Mouse (Mus musculus) stomach, embryonic 15.5 days (tissue): Measurements from ENCODE around the gene Lrp2bp. TPM values are rescaled to one million over a fixed set of nuclear protein-coding genes. Genes with fewer than 3 reads are reported as not detected.

Experiments
- ATAC-seq: fragments of 200-750 bp; cut with Nextera tagmentation; 2 replicates; pipeline ENCODE4 v1.8.0; 2017; ENCODE audit warnings: low read depth, moderate number of reproducible peaks, moderate TSS enrichment; ENCODE audit not compliant: insufficient read depth, low FRiP score
- H3K27ac ChIP-seq: fragments of 300-500 bp; sonication (generic); 2 replicates; pipeline ENCODE4 v1.5.1; 2015; ENCODE audit warnings: mild to moderate bottlenecking, inconsistent platforms
- H3K27me3 ChIP-seq: fragments of 300-500 bp; sonication (generic); replicated peaks from 2 replicates; pipeline ENCODE4 v1.6.1; 2015; ENCODE audit warnings: inconsistent platforms
- H3K36me3 ChIP-seq: fragments of 300-500 bp; sonication (generic); 2 replicates; pipeline ENCODE4 v1.6.1; 2015; ENCODE audit warnings: inconsistent platforms
- H3K4me1 ChIP-seq: fragments of 300-500 bp; sonication (generic); 2 replicates; pipeline ENCODE4 v1.6.1; 2015; ENCODE audit warnings: inconsistent platforms
- H3K4me2 ChIP-seq: fragments of 300-500 bp; sonication (generic); 2 replicates; pipeline ENCODE4 v1.6.1; 2015; ENCODE audit warnings: mild to moderate bottlenecking, inconsistent platforms
- H3K4me3 ChIP-seq: fragments of 300-500 bp; sonication (generic); replicated peaks from 2 replicates; pipeline ENCODE4 v1.5.1; 2015; ENCODE audit warnings: inconsistent platforms
- H3K9ac ChIP-seq: fragments of 300-500 bp; sonication (generic); 2 replicates; pipeline ENCODE4 v1.6.1; 2015; ENCODE audit warnings: inconsistent platforms
- H3K9me3 ChIP-seq: fragments of 300-500 bp; sonication (generic); 2 replicates; pipeline ENCODE4 v1.6.1; 2016; ENCODE audit warnings: inconsistent platforms
- WGBS: fragments of 180-500 bp; shearing (Covaris S2); methylation state at CpG from one replicate; pipeline ENCODE4 v1.1.7; 2015; 5-methylcytosine and 5-hydroxymethylcytosine counted together
- polyA plus RNA-seq: library from polyadenylated mRNA; unstranded; fragments of >200 nt; fragmentation: Nextera tagmentation; extraction: Ambion mirVana; gene quantifications from 2 replicates; pipeline ENCODE4 v1.2.1, GENCODE M21; 2015

Gene Lrp2bp
- polyA plus RNA-seq, 1 experiment from 2014 or later = 0.50 TPM

- Histone ChIP-seq H3K4me2 (peak overlapping the region; percentile 42), H3K4me3 (no peak overlapping the region), H3K27me3 (no peaks in the 10 kb centered on the region), H3K9ac (no peak overlapping the region), H3K9me3 (no peaks in the 10 kb centered on the region), H3K27ac (no peak overlapping the region), H3K36me3 (peaks cover 17% of the 10 kb centered on the region), H3K4me1 (peaks cover 4% of the 10 kb centered on the region; the same call in 1 of the 2 replicates)
- ATAC-seq = no peak
- WGBS = 73% methylated on average over 2 of the region's 2 CpGs
These were observed 875 bp upstream of the Lrp2bp start for GRCm38 (mm10) chr8:45998228-45998627.

DNA sequence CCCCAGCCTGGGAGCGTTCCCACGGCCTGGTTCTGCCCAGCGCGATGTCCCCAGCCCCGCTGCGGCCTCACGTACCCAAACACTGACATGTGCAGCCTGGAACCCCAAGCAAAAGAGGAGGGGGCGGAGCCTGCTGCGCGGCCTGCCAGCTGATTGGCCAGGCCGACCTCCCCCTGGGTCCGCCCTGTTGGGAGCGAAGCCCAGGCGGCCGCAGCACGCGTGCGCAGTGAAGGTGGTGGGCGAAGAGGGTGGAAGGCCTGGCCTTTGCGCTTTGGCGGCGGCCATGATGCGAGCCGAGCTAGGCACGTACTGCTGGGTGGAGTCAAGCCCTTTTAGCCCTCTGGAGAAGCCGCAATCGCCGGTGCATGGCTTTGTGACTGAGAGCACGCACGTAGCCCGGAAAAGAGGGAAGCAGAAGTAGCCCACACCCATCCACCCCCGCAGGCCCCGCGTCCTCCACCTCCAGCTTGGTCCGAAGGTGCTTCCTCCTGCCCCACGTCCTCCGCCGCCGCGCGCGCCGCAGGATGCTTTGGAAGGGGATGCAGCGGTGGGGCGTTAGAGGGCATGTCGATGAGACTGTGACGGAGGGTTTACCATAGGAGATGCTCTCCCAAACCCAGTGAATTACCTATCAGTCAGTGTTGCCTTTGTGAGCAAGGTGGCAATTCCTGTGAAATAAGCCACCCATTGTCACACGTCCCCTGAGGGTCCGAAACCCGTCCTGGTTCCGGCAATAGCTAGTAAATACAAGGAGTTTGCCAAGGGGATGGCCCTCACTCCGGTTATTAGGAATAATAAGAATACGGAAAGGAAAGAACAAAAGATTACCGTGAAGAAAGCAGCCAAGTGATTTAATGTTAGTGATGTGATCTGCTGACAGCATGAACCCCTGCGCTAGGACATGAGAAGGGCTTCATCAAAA is 942 bp downstream of the Lrp2bp start:
- peak overlapping the region; percentile 35; the same call in 1 of the 2 replicates for H3K9ac ChIP-seq
- peak overlapping the region; percentile 53 for H3K4me3 ChIP-seq
- 5% methylated on average over 55 of the region's 55 CpGs for WGBS
- H3K27ac ChIP-seq = peak overlapping the region; percentile 97
- no peaks in the 10 kb centered on the region for H3K27me3 ChIP-seq
- no peaks in the 10 kb centered on the region for H3K9me3 ChIP-seq
- H3K4me1 ChIP-seq = peaks cover 4% of the 10 kb centered on the region; the same call in 1 of the 2 replicates
- H3K36me3 ChIP-seq = peaks cover 14% of the 10 kb centered on the region
- ATAC-seq = peak; percentile 98
- H3K4me2 ChIP-seq = peak overlapping the region; percentile 74

DNA sequence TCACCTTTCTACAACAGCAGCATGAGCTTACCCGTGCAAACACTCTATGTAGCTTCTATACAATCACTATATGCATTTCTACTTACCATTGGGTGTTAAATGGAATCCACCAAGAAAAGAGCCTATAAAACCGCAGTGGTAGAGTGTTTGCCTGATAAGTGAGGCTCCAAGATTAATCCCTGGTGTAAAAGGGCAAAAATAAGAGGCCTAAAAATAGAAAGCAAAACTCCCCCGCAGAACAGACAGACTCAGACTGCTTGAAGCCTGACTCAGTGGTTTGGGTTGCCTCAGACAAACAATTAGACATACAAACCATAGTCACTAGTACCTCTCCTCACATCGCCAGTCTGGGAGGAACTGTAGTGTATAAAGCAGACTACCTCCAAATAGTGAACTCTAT is 6.5 kb downstream of the Lrp2bp start, which contains the start of gene Ankrd37:
TSS of gene Ankrd37 (minus strand) at position 112 of the 400 bp plus-strand sequence.
- ATAC-seq = no peak
- Histone ChIP-seq H3K27ac (0 out of 2 replicates have a peak within 1 kb of the TSS, but pooled peaks have one; percentile 22), H3K4me1 (no peaks in the 10 kb centered on the region), H3K9ac (no peak within 1 kb of the TSS), H3K36me3 (no peaks in the 10 kb centered on the region), H3K4me3 (no peak within 1 kb of the TSS), H3K27me3 (no peaks in the 10 kb centered on the region), H3K4me2 (no peak within 1 kb of the TSS), H3K9me3 (no peaks in the 10 kb centered on the region)
- WGBS = 63% methylated on average over 4 of the region's 4 CpGs

DNA sequence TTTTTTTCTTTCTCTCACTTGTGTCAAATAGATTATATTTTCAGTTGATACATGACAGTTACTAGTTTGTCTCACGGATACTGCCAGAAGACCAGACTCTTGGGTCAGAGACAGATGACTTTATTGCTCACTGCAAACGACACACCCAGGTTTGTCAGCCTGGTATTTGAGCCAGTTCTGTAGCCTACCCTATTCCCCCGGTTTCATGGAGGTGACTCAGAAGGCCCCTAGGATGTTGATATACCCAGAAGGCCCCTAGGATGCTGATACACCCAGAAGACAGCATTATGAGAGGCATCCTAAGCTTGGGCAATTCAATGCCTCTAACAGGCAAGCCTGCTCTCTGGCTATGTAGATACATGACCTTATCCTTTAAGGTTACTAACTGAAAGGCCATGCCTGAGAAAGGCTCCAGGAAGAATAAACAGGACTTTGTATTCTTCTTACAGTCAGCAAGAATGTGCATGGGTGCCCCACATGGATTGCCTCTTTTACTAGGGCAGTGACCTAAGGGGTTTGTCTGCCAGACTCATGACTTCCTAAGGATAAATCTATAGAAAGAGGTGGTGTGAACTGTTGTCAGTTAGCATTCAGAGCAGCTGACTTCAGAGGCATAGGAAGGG is 8.1 kb downstream of the Lrp2bp start:
- 40% methylated on average over 3 of the region's 3 CpGs for WGBS
- no peaks in the 10 kb centered on the region for H3K36me3 ChIP-seq
- no peaks in the 10 kb centered on the region for H3K27me3 ChIP-seq
- no peak overlapping the region for H3K4me2 ChIP-seq
- peaks cover 9% of the 10 kb centered on the region; the same call in 1 of the 2 replicates for H3K4me1 ChIP-seq
- no peak overlapping the region for H3K27ac ChIP-seq
- H3K9me3 ChIP-seq = no peaks in the 10 kb centered on the region
- H3K4me3 ChIP-seq = no peak overlapping the region
- ATAC-seq = no peak
- no peak overlapping the region for H3K9ac ChIP-seq

DNA sequence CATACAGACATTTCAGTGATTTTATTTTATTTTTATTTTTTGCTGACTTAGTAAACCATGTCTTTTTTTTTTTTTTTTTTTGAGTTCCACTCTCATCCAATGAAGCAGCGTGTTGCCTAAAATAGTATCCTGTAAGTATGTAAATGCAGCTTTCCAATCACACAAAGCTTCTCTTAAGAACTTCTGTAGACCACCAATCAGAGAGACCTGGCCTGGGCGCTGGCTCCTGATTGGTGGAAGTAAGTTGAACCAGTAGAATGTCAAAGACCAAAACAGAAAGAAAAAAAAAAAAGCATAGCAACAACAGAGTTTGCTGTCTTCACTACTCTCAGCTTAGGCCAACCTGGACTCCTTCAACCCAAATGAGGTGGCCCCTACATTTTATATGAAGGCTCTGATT is 11.2 kb downstream of the Lrp2bp start:
- no peak for ATAC-seq
- peak overlapping the region; percentile 7; the same call in 1 of the 2 replicates for H3K4me3 ChIP-seq
- no peaks in the 10 kb centered on the region for H3K36me3 ChIP-seq
- H3K27me3 ChIP-seq = no peaks in the 10 kb centered on the region
- H3K27ac ChIP-seq = no peak overlapping the region
- 66% methylated on average over 2 of the region's 2 CpGs for WGBS
- no peak overlapping the region for H3K9ac ChIP-seq
- H3K4me1 ChIP-seq = peaks cover 9% of the 10 kb centered on the region; the same call in 1 of the 2 replicates
- H3K9me3 ChIP-seq = no peaks in the 10 kb centered on the region
- peak overlapping the region; percentile 43 for H3K4me2 ChIP-seq

GRCm38 (mm10) chr8:46010746-46011680 is 11.9 kb downstream of the Lrp2bp start:
- no peak overlapping the region for H3K9ac ChIP-seq
- WGBS = 12% methylated on average over 17 of the region's 17 CpGs
- H3K9me3 ChIP-seq = no peaks in the 10 kb centered on the region
- ATAC-seq = no peak
- no peaks in the 10 kb centered on the region for H3K36me3 ChIP-seq
- peak overlapping the region; percentile 43 for H3K4me2 ChIP-seq
- H3K4me1 ChIP-seq = peaks cover 9% of the 10 kb centered on the region; the same call in 1 of the 2 replicates
- H3K27ac ChIP-seq = no peak overlapping the region
- no peaks in the 10 kb centered on the region for H3K27me3 ChIP-seq
- peak overlapping the region; percentile 7; the same call in 1 of the 2 replicates for H3K4me3 ChIP-seq

DNA sequence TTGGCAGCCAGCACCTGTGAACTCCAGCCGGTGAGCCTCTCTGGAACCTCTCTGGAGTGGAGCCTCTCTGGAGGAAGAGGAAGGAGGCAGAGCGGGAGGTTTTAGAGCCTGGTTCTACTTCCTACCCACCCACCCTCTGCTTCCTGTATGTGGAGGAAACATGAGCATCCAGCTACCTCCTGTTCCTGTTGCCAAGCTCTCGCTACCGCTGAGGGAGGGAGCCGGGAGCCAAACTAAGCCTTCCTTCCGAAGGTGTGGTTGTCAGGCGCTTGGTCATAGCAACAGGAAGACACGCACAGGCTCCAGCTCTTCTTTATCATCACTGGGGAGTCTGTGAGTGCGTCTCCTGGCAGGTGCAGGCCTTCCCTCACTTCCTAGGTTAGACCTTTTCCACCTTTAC is 23.1 kb downstream of the Lrp2bp start:
- Histone ChIP-seq H3K9me3 (no peaks in the 10 kb centered on the region), H3K4me3 (no peak overlapping the region), H3K4me2 (no peak overlapping the region), H3K9ac (no peak overlapping the region), H3K4me1 (no peaks in the 10 kb centered on the region), H3K27me3 (no peaks in the 10 kb centered on the region), H3K27ac (no peak overlapping the region), H3K36me3 (no peaks in the 10 kb centered on the region)
- ATAC-seq = no peak
- 85% methylated on average over 9 of the region's 9 CpGs for WGBS

DNA sequence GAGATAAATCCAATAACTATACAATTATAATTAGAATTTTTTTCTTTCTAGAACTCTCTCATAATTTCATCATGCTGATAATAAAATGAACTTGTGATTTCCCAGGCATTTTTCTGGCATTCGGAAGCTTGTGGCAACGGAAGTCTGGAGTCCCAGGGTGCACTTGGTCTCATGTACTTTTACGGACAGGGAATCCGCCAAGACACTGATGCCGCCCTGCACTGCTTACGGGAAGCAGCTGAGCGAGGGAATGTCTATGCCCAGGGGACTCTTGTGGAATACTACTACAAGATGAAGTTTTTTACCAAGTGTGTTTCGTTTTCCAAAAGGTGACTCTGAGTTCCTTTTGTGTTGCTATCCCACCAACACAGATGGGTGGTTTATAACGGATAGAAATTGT is 23.7 kb downstream of the Lrp2bp start:
- Histone ChIP-seq H3K27ac (no peak overlapping the region), H3K4me1 (no peaks in the 10 kb centered on the region), H3K27me3 (no peaks in the 10 kb centered on the region), H3K4me3 (no peak overlapping the region), H3K4me2 (no peak overlapping the region), H3K36me3 (no peaks in the 10 kb centered on the region), H3K9me3 (no peaks in the 10 kb centered on the region), H3K9ac (no peak overlapping the region)
- 94% methylated on average over 9 of the region's 9 CpGs for WGBS
- ATAC-seq = no peak

DNA sequence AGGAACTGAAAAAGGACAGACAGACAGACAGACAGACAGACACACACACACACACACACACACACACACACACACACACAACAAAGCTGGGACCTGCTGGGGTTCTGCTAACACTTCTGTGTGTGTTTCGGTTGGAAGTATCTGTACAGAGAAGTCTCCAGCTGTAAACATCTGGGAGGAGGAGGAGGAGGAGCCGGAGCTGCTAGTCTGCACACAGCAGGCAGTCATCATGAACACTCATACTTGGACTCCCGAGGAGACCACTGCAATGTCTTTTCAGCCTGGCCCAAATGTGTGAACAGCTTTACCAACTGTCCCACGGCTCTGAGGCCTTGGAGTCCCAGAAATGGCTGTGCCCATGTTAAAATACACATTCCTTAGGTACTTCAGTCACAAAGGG is 25.3 kb downstream of the Lrp2bp start:
- Histone ChIP-seq H3K27ac (no peak overlapping the region), H3K9ac (no peak overlapping the region), H3K4me3 (no peak overlapping the region), H3K4me1 (no peaks in the 10 kb centered on the region), H3K27me3 (no peaks in the 10 kb centered on the region), H3K4me2 (no peak overlapping the region), H3K9me3 (no peaks in the 10 kb centered on the region), H3K36me3 (no peaks in the 10 kb centered on the region)
- 44% methylated on average over 4 of the region's 4 CpGs for WGBS
- no peak for ATAC-seq

DNA sequence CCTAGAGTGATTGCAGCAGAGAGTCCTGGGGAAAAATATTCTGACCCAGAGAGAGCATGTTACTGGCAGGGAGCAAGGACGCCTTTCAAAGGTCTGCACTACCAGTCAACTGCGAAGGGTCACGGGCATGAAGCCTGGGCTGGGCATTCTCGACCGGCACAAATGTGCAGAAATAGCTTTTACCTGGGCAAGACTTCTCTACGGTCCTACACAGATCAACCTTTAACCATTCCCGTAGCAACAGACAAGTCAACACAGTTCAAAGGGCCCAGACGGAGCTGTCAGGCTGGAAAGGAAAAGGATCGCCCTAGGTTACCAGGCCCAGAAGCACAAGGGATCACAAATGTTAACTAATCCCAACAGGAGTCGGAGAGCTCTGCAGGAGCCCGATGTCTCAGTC is 37.1 kb downstream of the Lrp2bp start:
- 68% methylated on average over 11 of the region's 11 CpGs for WGBS
- H3K9me3 ChIP-seq = no peaks in the 10 kb centered on the region
- ATAC-seq = no peak
- H3K4me3 ChIP-seq = no peak overlapping the region
- H3K4me2 ChIP-seq = no peak overlapping the region
- no peak overlapping the region for H3K9ac ChIP-seq
- H3K27ac ChIP-seq = no peak overlapping the region
- H3K27me3 ChIP-seq = no peaks in the 10 kb centered on the region
- 0 out of 2 replicates have a peak, but pooled peaks cover 3% of the 10 kb centered on the region for H3K36me3 ChIP-seq
- H3K4me1 ChIP-seq = no peaks in the 10 kb centered on the region

GRCm38 (mm10) chr8:46039666-46040065 is 40.6 kb downstream of the Lrp2bp start:
- H3K4me3 ChIP-seq = no peak overlapping the region
- no peak for ATAC-seq
- no peak overlapping the region for H3K27ac ChIP-seq
- no peaks in the 10 kb centered on the region for H3K9me3 ChIP-seq
- no peaks in the 10 kb centered on the region for H3K27me3 ChIP-seq
- no peaks in the 10 kb centered on the region for H3K36me3 ChIP-seq
- no peak overlapping the region for H3K9ac ChIP-seq
- no peaks in the 10 kb centered on the region for H3K4me1 ChIP-seq
- H3K4me2 ChIP-seq = no peak overlapping the region
- 69% methylated on average over 1 of the region's 1 CpGs for WGBS
